Mouse (Mus musculus): ENCODE measurements around the gene Nub1.

Nub1 gene

DNA sequence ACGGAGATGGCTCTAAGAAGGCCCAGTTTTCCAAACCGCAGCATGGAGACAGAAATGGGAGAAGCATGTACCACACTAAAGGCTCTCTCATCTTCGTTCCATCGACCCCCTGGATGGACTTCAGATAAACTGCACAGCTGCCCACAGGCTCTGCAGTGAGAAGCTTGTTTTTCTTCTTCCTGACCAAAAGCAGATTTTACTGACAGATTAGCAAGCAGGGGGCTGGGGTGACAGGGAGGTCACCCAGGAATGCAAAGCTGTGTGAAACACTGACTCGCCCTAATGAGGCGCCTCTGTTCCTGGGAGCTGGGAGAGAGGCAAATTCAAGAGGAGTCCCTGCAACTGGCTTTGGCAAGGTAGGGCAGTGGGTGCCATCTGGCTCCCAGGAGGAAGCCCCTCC, 62.2 kb downstream of the Nub1 start:
- no peak for DNase-seq

DNA sequence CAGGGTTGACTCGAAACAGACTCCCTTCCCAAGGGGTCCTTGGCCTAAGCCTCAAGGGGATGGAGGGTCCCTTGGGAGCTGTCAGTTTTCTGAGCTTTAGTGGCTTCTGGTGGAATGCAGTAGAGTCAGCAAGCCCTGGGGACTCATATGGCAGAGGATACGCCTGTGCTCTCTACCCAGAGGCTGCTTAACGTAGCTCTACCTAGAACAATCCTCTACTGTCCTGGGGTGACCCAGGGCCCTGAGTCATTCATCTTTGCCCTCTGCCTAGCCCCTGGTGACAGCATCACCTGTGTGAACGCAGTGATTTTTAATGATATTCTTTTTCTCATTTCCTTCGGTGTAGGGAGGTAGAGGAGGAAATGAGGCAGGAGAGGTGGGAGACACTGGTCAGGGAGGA, 64.4 kb downstream of the Nub1 start:
- DNase-seq = no peak

DNA sequence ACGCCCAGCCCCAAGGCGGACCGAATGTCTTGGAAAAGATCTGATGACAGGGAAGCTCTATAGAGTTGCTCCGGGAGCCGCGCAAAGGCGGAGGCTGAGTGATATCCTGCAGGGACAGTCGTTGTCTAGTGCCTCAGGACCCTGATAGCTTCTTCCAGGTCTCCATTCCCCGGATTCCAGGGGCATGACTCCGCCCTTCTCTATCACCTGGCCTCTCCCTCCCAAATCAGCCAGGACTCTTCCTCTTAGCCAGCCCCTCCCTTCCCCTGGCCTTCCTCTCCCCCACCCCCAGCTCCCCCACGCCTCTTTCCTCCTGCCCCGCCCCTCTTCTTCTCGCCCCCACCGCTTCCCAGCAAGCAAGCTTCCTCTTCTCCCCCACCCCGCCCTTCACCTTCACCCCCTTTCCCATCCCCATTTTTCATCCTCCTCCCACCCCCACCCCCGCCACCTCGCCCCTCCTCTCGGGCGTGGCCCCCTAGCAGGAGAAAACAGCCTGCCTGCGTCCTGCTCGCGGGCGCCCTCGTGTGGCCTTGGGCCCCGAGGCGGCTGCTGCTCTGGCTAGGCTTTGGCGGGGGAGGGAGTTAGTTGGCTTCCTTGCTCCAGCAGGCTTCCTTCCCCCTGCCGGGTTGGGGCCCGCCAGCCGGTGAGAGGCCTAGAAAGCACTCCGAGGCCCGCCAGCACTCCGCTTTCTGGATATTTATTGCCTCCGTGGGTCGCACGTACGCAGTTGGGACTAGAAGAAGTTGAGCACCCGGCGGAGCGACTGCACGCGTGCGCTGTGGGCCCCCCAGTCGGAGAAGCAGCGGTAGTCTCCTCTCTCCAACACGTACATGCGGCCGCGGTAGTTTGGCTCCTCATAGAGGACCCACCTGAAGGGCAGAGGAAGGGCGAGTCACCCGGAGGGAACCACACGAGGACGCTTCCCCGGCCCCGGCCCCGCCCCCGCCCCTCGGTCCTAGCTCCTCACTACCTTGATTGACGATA, 65.3 kb downstream of the Nub1 start:
- peak; percentile 79 for DNase-seq

DNA sequence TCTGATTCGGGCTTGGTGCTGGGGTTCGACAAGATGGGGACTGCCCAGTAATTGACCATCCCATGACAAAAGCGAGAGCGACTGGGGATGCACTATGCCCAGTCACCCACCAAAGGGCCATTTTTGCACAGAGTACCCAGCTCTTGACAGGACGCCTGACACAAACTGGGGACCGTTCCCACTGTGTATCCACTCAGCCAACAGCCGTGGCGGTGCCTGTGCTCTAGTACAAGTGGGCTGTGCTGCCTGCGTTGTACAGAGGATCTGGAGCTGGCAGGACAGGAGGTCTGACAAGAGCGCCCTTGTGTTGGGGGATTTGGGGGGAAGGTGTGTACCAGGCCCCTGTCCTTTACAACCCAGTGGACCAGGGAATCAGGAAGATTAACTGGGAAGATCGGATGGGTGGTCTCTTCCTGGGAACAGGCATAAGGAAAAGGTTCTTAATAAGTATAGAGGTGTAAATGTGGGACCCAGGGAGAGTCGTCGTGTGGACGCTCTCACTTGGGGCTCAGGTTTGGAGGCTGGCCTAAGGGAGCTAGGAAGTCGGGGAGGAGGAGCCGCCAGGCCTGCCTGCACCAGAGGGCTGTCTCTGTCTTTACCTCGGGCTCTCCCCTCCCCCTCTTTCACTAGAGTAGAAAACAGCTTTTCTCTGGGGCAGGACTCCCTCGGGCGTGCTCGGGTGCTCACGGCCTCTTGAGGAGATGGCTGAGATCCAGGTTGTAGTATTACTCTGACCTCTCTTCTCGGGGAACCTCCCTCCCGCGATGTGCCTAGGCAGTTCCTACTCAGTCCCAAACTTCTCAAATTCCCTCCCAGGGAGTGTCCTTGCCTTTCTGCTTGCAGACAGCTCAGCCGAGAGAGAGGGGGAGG, 66.2 kb downstream of the Nub1 start:
- peak; percentile 46 for DNase-seq

DNA sequence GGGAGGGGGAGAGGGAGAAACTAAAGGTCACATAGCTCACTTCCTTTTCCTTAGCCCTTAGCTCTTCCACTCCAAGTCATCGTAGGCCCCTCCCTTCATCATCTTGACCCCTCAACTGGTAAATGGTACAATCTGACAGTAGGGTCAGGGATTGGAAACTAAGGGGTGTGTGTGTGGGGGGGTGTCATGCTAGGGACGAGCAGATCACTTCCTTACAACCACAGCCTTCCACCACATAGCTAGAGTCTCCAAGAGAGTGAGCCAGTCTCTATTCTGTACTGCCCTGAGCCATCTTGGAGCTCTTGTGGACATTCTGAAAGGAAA, 66.8 kb downstream of the Nub1 start:
- DNase-seq = no peak

DNA sequence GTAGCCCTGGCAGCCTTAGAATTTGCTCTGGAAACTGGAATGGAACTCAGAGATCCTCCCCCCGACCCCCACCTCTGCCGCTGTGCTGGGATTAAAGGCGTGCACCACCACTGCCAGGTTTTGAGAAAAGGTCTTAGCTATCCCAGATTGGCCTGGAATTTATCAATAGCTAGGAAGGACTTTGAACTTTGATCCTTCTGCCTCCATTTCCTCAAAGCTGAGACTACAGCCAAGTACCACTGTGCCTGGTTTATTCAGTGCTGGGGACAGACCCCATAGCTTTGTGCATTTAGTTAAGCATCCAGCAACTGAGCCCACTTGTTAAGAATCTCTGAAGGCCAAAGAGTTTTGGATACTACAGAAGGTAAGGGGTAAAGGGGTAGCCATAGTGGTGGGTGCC, 71.6 kb downstream of the Nub1 start:
- no peak for DNase-seq

DNA sequence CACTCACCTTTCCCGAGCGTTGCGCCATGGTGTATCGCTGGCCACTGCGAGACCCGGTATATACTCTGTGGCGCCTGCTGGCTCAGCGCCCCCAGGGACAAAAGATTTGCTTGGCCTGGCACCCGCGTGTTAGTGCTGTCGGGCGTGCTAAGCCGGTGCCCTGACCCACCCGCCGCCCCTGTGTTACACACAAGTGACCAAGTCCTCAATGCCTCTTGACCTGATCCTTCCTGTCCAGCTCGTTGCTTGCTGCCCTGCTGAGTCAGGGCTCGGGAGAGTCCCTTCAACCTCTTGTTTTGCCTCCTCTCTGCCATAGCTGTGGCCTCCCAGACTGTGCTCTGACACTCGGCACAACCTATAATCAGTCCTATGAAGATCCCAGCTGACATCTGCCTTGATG, 72.5 kb downstream of the Nub1 start, which contains the start of gene Crygn:
TSS of gene Crygn (minus strand) at position 193 of the 400 bp plus-strand sequence.
- DNase-seq = no peak
